ENCODE assay signal across 18 mouse cellular contexts in genomic region chr4:145298846-145299245, GRCm38 (mm10). TPM values are rescaled to one million over a fixed set of nuclear protein-coding genes. Genes with fewer than 3 reads are reported as not detected.
"Had no signal": no experiment of that assay in that cellular context is flagged by ENCODE, and none has a peak within 500 bp of the region (broad histone marks: within the 10 kb centered on the region; RNA-seq: fewer than 3 reads in every experiment).

No protein-coding gene starts in this region.

- H3K27ac ChIP-seq: neural tube, embryonic 12.5 days; neural tube, embryonic 13.5 days; neural tube, embryonic 15.5 days; stomach, embryonic 15.5 days; stomach, postnatal 0 days had no signal

- H3K4me2 ChIP-seq: neural tube, embryonic 12.5 days; neural tube, embryonic 13.5 days; neural tube, embryonic 15.5 days; stomach, embryonic 15.5 days had no signal

- H3K27me3 ChIP-seq: neural tube, embryonic 12.5 days; neural tube, embryonic 13.5 days; neural tube, embryonic 15.5 days; stomach, embryonic 15.5 days had no signal

- H3K9ac ChIP-seq: neural tube, embryonic 12.5 days; neural tube, embryonic 13.5 days; neural tube, embryonic 15.5 days; stomach, embryonic 15.5 days had no signal

- H3K36me3 ChIP-seq: neural tube, embryonic 12.5 days; neural tube, embryonic 13.5 days; neural tube, embryonic 15.5 days; stomach, embryonic 15.5 days had no signal

- H3K4me3 ChIP-seq: neural tube, embryonic 12.5 days; neural tube, embryonic 13.5 days; neural tube, embryonic 15.5 days; stomach, embryonic 15.5 days had no signal

- DNase-seq: retina, postnatal 1 day; right cerebral cortex, adult 18-20 months; right cerebral cortex, postnatal 14 days; right cerebral cortex, postnatal 25 days; right cerebral cortex, postnatal 4 days; spleen, adult 18-20 months; thymus, adult 18-20 months; thymus, adult 2 months; thymus, postnatal 14 days; thymus, postnatal 25 days; thymus, postnatal 36 days; thymus, postnatal 4 days had no signal

- H3K4me1 ChIP-seq: neural tube, embryonic 12.5 days; neural tube, embryonic 13.5 days; neural tube, embryonic 15.5 days; stomach, embryonic 15.5 days had no signal

- H3K9me3 ChIP-seq: neural tube, embryonic 12.5 days; neural tube, embryonic 13.5 days; neural tube, embryonic 15.5 days; stomach, embryonic 15.5 days had no signal

RNA-seq across cellular contexts. Expression of gene Tnfrsf8, which starts 16.1 kb away (rescaled TPM):
- polyA plus RNA-seq: neural tube, embryonic 13.5 days; neural tube, embryonic 14.5 days had no signal
